Mouse (Mus musculus): ENCODE measurements at regions not wholly inside any gene's neighbourhood (a gene's known extent, or its start where the extent isn't known, plus 50 kb on each side); places are given as distances from the start of the nearest gene placed in this dataset.
A peak's percentile ranks its signal among the peaks of the same experiment; 100 is the strongest.

DNA sequence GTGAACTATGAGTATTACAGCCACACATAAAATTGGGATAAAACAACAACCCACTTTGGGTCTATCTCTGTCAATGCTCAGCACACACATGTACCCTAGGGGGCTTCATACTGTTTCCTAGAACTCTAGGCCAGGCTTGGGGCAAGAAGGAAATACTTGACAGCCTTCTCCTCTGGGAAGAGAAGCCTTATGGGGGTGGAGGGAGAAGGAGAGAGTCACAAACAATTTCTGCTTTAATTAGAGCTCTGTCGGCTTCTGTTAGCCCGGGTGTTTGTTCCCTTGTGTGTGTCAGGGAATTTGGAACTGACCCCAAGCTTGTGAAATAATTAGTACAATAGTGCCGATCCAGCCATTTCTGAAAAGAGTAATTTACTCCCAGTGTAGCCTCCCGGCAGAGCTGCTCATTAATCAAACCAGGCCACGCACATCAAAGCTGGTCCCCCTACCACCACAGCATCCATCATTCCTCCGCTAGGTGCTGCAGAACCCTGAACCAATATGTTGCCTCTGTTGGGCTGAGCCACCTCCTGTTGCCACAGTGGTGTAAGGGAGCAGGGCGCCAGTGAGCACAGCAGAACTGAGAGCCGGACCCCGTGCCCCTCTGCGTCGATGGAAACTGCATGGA, 307.3 kb downstream of the Tmem114 start:
- no peaks in the 10 kb centered on the region for H3K36me3 ChIP-seq (replicated peaks)
- H3K4me1 ChIP-seq: no peaks in the 10 kb centered on the region
- no peak overlapping the region for H3K4me3 ChIP-seq
- no peaks in the 10 kb centered on the region for H3K9me3 ChIP-seq
- no peak overlapping the region for H3K27ac ChIP-seq (replicated peaks)
- 76% methylated on average over 11 of the region's 11 CpGs for WGBS
- no peak for DNase-seq (ENCODE audit: low spot score)
- no peaks in the 10 kb centered on the region for H3K27me3 ChIP-seq (replicated peaks; ENCODE audit: low read depth, poor library complexity, severe bottlenecking)

GRCm38 (mm10) chr16:8111329-8112116, 313.4 kb downstream of the Tmem114 start:
- no peak overlapping the region for H3K27ac ChIP-seq (replicated peaks)
- DNase-seq (ENCODE audit: low spot score): no peak
- no peak overlapping the region for H3K4me3 ChIP-seq
- 50% methylated on average over 9 of the region's 9 CpGs for WGBS
- no peaks in the 10 kb centered on the region for H3K4me1 ChIP-seq
- H3K9me3 ChIP-seq: no peaks in the 10 kb centered on the region
- H3K27me3 ChIP-seq (replicated peaks; ENCODE audit: low read depth, poor library complexity, severe bottlenecking): no peaks in the 10 kb centered on the region
- no peaks in the 10 kb centered on the region for H3K36me3 ChIP-seq (replicated peaks)

GRCm38 (mm10) chr16:8108141-8109122, 316.5 kb downstream of the Tmem114 start:
- Histone ChIP-seq H3K9me3 (no peaks in the 10 kb centered on the region), H3K27ac (replicated peaks) (no peak overlapping the region), H3K4me3 (no peak overlapping the region), H3K4me1 (no peaks in the 10 kb centered on the region), H3K36me3 (replicated peaks) (no peaks in the 10 kb centered on the region), H3K27me3 (replicated peaks; ENCODE audit: low read depth, poor library complexity, severe bottlenecking) (no peaks in the 10 kb centered on the region)
- 63% methylated on average over 19 of the region's 19 CpGs for WGBS
- DNase-seq (ENCODE audit: low spot score): no peak

GRCm38 (mm10) chr16:8079024-8079423, 345.9 kb downstream of the Tmem114 start:
- no peak for DNase-seq (ENCODE audit: low spot score)
- no peak overlapping the region for H3K4me3 ChIP-seq
- no peaks in the 10 kb centered on the region for H3K36me3 ChIP-seq (replicated peaks)
- no peaks in the 10 kb centered on the region for H3K9me3 ChIP-seq
- H3K27me3 ChIP-seq (replicated peaks; ENCODE audit: low read depth, poor library complexity, severe bottlenecking): no peaks in the 10 kb centered on the region
- 92% methylated on average over 2 of the region's 2 CpGs for WGBS
- no peaks in the 10 kb centered on the region for H3K4me1 ChIP-seq
- H3K27ac ChIP-seq (replicated peaks): no peak overlapping the region

DNA sequence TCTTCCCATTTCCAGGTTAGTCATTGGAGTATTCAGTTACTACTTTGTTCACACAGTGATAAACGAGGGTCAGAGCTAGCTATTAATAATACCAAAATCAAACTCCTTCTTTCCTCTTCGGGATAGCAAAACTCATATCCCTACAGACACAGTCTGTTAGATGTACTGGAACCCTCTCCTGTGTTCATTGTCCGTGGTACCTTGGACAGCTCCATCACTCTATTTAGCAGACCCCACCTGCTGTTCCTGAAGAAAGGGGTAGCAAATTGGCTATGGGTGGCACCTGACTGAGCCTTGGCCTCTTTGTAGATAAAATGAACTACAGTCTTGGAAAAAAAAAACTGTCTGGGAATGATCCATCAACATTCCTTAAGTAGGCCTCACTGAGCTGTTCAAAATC, 346.5 kb downstream of the Tmem114 start:
- Histone ChIP-seq H3K36me3 (replicated peaks) (no peaks in the 10 kb centered on the region), H3K27ac (replicated peaks) (no peak overlapping the region), H3K4me3 (no peak overlapping the region), H3K4me1 (no peaks in the 10 kb centered on the region), H3K27me3 (replicated peaks; ENCODE audit: low read depth, poor library complexity, severe bottlenecking) (no peaks in the 10 kb centered on the region), H3K9me3 (no peaks in the 10 kb centered on the region)
- DNase-seq (ENCODE audit: low spot score): peak; percentile 22
- WGBS: 72% methylated on average over 3 of the region's 3 CpGs

- Histone ChIP-seq H3K4me1 (no peaks in the 10 kb centered on the region), H3K9me3 (no peaks in the 10 kb centered on the region), H3K27ac (replicated peaks) (no peak overlapping the region), H3K4me3 (no peak overlapping the region), H3K36me3 (replicated peaks) (no peaks in the 10 kb centered on the region), H3K27me3 (replicated peaks; ENCODE audit: low read depth, poor library complexity, severe bottlenecking) (no peaks in the 10 kb centered on the region)
- 79% methylated on average over 4 of the region's 4 CpGs for WGBS
- no peak for DNase-seq (ENCODE audit: low spot score)
Measured at GRCm38 (mm10) chr16:8074729-8075128, 350.2 kb downstream of the Tmem114 start.

GRCm38 (mm10) chr16:8053936-8054335, 371.0 kb downstream of the Tmem114 start:
- no peak for DNase-seq (ENCODE audit: low spot score)
- WGBS: 55% methylated on average over 5 of the region's 5 CpGs
- Histone ChIP-seq H3K36me3 (replicated peaks) (no peaks in the 10 kb centered on the region), H3K27ac (replicated peaks) (no peak overlapping the region), H3K4me1 (no peaks in the 10 kb centered on the region), H3K9me3 (no peaks in the 10 kb centered on the region), H3K27me3 (replicated peaks; ENCODE audit: low read depth, poor library complexity, severe bottlenecking) (no peaks in the 10 kb centered on the region), H3K4me3 (no peak overlapping the region)

DNA sequence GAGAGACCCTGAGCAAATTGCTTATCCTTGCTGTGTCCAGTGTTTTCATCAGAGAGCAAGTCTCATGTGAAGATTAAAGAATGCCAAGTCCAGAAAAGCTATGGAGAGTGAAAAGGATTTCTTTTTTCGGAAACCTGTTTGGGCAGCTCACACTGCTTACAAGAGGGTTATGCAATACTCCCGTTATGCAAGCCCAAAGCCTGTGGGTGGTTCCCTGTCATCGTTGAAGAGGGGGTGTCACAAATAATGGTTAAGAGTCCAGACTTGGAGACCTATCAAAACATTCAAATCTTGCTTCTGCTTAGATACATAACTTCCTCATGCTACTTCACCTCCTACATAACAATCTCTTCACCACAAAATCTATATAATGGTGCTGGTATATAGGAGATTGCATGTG, 416.0 kb downstream of the Tmem114 start:
- no peaks in the 10 kb centered on the region for H3K27me3 ChIP-seq (replicated peaks; ENCODE audit: low read depth, poor library complexity, severe bottlenecking)
- no peak for DNase-seq (ENCODE audit: low spot score)
- no peaks in the 10 kb centered on the region for H3K4me1 ChIP-seq
- 81% methylated on average over 3 of the region's 3 CpGs for whole genome bisulfite sequencing
- no peak overlapping the region for H3K4me3 ChIP-seq
- H3K27ac ChIP-seq (replicated peaks): no peak overlapping the region
- no peaks in the 10 kb centered on the region for H3K9me3 ChIP-seq
- H3K36me3 ChIP-seq (replicated peaks): no peaks in the 10 kb centered on the region

DNA sequence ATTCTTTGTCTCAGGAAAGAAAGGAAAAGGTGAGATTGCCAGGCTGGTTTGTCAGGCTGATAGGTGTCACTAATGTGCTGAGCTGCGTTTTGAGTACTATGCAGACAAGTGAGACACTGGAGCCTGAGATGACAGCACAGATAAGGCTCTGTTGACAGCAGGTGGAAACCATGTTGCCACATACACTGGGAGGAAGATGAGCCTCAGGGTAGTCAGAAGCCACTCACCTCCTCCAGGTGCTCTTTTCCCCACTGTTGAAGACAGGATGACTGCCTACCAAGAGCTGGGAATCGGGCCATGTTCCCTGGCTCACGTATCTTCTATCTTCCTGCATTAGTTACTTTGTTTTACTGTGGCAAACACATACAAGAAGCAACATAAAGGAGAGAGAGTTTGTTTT, 418.3 kb downstream of the Tmem114 start:
- Histone ChIP-seq H3K9me3 (no peaks in the 10 kb centered on the region), H3K27ac (replicated peaks) (no peak overlapping the region), H3K27me3 (replicated peaks; ENCODE audit: low read depth, poor library complexity, severe bottlenecking) (no peaks in the 10 kb centered on the region), H3K36me3 (replicated peaks) (no peaks in the 10 kb centered on the region), H3K4me1 (no peaks in the 10 kb centered on the region), H3K4me3 (no peak overlapping the region)
- DNase-seq (ENCODE audit: low spot score): no peak
- 76% methylated on average over 3 of the region's 3 CpGs for WGBS

- Histone ChIP-seq H3K27ac (replicated peaks) (no peak overlapping the region), H3K36me3 (replicated peaks) (no peaks in the 10 kb centered on the region), H3K4me1 (no peaks in the 10 kb centered on the region), H3K9me3 (no peaks in the 10 kb centered on the region; the same call in 1 of the 2 replicates), H3K4me3 (no peak overlapping the region), H3K27me3 (replicated peaks; ENCODE audit: low read depth, poor library complexity, severe bottlenecking) (no peaks in the 10 kb centered on the region)
- no peak for DNase-seq (ENCODE audit: low spot score)
- 90% methylated on average over 7 of the region's 7 CpGs for WGBS
Measured at GRCm38 (mm10) chr16:8002339-8003089, 422.4 kb downstream of the Tmem114 start.

GRCm38 (mm10) chr16:7982816-7983215, 442.1 kb downstream of the Tmem114 start:
- 64% methylated on average over 10 of the region's 10 CpGs for WGBS

DNA sequence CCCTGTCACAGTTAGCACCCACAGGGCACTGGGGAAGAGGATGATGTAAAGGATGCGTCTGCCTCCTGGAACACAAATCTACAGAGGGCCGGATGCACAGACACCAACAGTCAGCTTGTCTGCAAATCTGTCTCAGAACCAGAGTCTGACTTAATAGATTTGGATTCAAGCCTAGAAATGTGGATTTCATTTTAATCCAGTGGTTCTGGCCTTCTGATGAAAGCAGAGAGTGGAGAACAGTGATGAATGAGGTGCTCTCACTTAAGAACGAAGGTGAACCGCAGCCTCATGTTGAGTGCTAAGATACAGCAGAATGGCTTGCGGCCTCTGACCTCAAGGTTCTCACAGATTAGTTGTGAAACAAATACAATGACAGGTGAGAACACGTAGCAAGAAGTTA, 446.5 kb downstream of the Tmem114 start:
- Histone ChIP-seq H3K4me3 (no peak overlapping the region), H3K4me1 (no peaks in the 10 kb centered on the region), H3K27ac (replicated peaks) (no peak overlapping the region), H3K36me3 (replicated peaks) (no peaks in the 10 kb centered on the region), H3K9me3 (no peaks in the 10 kb centered on the region), H3K27me3 (replicated peaks; ENCODE audit: low read depth, poor library complexity, severe bottlenecking) (no peaks in the 10 kb centered on the region)
- no peak for DNase-seq (ENCODE audit: low spot score)
- WGBS: 72% methylated on average over 6 of the region's 6 CpGs

More at GRCm38 (mm10) chr16:7982816-7983215, 442.1 kb downstream of the Tmem114 start:
- Histone ChIP-seq H3K27ac (replicated peaks) (no peak overlapping the region), H3K4me3 (no peak overlapping the region), H3K27me3 (replicated peaks; ENCODE audit: low read depth, poor library complexity, severe bottlenecking) (no peaks in the 10 kb centered on the region), H3K4me1 (no peaks in the 10 kb centered on the region), H3K36me3 (replicated peaks) (no peaks in the 10 kb centered on the region), H3K9me3 (no peaks in the 10 kb centered on the region)
- DNase-seq (ENCODE audit: low spot score): no peak

All from embryonic facial prominence, embryonic 10.5 days (tissue).